Mouse (Mus musculus): ENCODE measurements at regions not wholly inside any gene's neighbourhood (a gene's known extent, or its start where the extent isn't known, plus 50 kb on each side); places are given as distances from the start of the nearest gene placed in this dataset.

DNA sequence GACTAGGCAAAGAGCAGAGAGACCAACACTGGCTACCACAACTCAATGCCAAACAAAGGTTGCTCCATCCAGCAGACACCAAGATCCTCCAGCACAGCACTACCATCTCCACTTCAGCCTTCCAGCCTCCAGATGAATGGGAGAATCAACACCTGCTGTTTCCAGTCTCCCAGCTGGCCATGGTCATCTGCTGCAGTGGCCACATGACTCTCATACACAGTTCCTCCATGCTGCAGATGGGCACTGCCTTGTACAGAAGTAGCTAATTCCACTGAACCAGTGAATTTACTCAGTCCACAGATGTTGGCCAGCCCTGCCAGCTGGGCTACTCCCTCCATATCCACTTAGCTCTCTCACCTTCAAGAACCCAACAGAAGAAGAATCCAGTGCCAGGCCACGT, 63.0 kb upstream of the Vstm5 start:
- peak in 1 of 2 experiments; percentile 4 for DNase-seq (ENCODE audit: low spot score in 2 of 2)

DNA sequence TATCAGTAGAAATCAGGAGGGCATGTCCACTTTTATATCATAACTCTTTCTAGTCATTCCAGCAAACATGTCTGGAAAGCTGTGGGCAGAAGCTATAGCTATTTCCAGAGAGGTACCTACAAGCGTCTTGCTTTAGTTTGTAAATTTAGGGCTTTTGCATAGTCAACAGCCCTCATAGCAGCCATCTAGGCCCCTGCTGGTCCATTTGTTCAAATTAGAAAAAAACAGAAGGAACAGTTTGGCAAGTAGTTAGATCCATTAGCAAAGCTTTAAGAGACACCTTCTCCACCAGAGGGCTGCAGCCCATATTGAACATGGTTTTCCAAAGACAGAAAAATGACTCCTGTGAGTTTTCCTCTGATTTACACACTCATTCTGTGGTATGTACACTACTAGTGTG, 63.4 kb upstream of the Vstm5 start:
- DNase-seq (ENCODE audit: low spot score in 2 of 2): no peak

DNA sequence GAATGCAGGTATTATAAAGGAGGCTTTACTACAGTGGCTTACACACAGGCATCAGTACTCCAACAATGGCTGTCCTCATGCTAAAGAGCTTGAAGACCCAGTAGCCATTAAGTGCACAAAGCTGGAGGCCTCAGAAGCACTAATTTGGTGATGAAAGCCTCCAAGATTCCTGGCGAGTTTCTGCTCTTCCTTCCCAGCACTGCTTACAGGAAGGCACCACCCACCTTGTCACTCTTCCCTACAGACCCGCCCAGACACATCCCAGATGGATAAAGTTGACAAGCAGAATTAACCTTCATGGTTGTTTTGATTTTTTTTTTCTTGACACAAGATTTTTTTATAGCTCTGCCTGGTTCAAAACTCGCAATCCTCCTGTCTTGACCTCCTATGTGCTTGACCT, 59.0 kb upstream of the Hephl1 start:
- no peak for DNase-seq (ENCODE audit: low spot score in 2 of 2)

DNA sequence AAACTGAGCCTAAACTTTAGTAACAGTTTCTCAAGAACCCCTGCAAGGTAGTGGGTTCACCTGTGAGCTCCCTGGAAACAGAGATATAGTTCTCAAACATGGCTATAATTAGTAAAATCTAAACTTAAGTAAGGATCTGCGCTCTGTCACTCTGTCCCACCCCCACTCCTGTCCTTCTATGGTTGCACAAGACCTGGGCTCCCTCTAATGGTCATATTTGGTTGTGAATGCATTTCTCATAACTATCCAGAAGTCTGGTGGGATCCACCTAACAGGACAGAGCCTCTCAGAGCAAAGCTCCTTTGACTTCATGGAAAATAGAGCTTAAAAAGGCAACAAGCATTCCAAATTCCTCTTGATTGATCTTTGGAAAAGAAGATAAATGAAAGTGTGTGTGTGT, 57.8 kb upstream of the Hephl1 start:
- DNase-seq (ENCODE audit: low spot score in 2 of 2): peak in 1 of 2 experiments; percentile 3

DNA sequence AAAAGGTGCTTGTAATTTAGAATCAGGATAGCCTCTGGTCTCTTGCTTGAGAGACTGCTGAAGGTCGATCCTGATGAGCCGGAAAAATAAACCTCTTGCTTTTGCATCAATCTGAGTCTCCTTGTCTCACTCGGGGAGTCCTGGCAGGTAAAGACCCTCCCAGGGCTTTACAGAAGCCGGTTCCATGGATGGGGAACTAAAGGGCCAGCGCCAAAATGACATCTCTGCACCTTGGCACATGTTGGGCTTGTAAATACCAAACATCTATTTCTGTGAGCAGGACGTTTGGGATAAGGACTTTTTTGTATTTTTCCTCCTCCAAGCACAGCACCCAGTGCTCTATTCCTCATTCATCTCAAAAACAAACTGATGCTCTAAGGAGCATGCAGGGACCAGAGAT, 57.1 kb upstream of the Hephl1 start:
- no peak for DNase-seq (ENCODE audit: low spot score in 2 of 2)

DNA sequence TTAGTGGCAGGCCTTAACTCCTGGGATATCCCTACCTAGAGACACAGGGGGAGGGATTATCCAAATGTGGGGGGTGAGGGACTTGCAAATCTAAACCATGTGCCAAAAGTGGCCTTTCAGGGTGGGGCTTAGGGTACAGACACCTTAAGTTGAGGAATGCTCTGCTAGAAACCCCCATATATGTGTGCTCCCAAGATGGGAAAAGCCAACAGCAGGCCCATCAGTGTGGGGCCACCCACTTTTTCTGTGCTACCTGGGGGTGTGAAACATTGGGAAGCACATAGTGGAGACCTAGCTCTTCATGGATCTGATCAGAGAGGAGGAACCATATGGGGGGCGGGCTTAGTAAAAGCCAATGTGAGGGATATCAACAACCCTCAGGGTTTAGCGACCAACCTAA, 55.0 kb upstream of the Hephl1 start:
- no peak for DNase-seq (ENCODE audit: low spot score in 2 of 2)

DNA sequence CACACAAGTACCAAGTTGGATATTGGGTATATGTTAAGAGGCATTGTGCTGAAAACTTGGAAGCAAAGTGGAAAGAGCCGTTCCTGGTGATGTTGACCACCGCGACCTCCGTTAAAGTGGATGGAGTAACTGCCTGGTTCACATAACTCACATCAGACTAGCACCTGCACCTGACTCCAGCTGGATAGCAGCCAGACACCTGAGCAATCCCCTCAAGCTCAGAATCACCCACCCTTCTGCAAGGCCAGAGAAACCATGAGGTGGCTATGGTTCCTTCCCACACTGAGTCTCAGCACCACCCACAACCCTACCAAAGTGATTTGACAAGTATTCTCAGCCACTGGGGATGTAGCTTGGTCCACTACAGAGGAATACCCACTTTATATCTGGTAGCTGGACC, 54.6 kb upstream of the Hephl1 start:
- no peak for DNase-seq (ENCODE audit: low spot score in 2 of 2)
